Mouse (Mus musculus): ENCODE measurements at regions not wholly inside any gene's neighbourhood (a gene's known extent, or its start where the extent isn't known, plus 50 kb on each side); places are given as distances from the start of the nearest gene placed in this dataset.
A peak's percentile ranks its signal among the peaks of the same experiment; 100 is the strongest.

DNA sequence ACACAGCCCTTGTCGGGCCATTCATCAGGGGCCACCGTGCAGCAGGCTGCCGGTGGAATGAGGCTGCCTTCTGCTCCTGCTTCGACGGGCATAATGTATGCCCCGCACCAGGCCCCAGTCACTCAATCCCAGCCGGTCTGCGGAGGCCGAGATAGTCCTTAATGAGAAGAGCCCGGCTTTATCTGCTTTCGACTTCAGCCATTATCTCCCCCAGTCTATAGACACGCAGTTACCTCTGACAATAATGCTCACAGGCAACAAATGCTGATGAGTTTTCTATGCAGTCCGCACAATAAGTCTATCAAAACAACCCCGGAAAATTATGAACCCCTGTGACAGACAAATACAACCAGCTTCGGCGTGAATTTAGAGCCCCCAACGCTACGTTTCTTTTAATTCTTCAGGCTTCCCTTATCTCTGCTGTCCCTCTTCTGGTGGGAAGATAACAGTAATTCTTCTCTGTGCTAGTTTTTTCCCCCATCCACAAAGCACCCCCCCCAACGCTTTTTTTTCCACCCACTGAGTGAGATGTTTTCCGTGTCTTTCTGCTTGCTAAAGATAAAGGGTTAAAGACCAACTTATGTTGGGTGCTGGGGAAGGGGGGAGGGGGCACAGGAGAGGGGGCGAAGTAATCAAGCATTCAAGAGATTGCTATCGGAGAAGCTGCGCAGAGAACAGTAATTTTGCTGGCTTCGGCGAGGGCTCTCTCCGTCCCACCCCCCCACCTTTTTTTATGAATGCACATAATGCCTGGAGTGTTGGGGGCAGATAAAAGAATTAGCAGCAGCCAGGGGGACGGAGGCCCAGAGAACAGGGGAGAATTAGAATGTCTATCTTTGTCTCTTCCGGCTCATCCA lies 117.8 kb downstream of the Mrm1 start:
- DNase-seq (ENCODE audit: low spot score): no peak

GRCm38 (mm10) chr11:84697521-84697920 lies 121.8 kb downstream of the Mrm1 start:
- DNase-seq (ENCODE audit: low spot score): no peak

DNA sequence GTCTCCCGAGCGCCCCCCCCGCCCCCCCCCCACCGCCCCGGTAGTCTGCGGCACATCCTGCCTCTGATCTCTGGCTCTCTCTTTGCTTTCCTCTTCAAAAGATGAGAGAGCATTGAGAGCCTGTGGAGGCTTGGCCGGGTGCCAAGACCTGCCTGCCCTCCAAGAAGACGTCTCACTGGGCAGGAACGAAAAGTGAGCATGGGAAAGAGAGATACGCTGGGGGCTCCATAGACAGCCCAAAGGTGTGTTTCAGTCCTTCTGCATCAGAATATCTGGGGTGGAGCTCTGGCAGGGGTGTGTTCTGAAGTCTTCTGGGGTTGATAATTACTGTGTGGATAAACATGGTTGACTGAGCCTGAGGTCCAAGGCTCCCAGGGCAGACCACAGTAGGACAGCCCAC lies 126.7 kb downstream of the Mrm1 start:
- DNase-seq (ENCODE audit: low spot score): no peak

- no peak for DNase-seq (ENCODE audit: low spot score)
These were observed 127.7 kb downstream of the Mrm1 start for GRCm38 (mm10) chr11:84691410-84692148.

DNA sequence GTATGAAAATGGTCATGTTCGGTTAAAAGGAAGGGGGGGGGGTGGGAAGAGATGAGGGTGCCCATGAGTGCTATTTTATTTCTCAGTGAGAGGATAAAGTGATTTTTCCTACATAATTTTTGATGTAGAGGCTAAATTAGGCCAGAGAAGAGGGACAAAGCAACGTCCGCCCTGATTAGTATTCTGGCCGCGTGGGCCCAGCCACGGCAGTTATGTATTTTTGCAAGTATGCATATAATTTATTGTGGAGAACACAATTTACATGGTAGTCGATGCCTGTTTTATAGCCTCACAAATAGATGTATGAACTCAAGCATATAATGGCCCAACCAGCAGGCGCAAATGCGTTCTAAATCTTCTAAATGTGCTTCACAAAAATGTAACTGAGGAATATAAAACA lies 132.8 kb downstream of the Mrm1 start:
- DNase-seq (ENCODE audit: low spot score): no peak

DNA sequence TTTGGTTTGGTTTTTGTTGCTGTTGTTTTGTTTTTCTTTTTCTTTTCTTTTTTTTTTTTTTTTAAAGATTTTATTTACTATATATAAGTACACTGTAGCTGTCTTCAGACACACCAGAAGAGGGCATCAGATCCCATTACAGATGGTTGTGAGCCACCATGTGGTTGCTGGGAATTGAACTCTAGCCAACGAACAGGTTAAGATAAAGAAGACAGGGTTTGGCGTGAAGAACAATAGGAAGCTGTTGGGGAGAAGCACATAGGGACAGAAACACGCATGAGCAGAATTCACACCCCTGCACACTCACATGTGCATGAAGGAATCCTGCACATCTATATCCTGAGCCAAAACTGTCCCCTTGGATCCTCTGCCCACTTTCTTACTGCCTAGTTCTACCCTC lies 135.0 kb downstream of the Mrm1 start:
- no peak for DNase-seq (ENCODE audit: low spot score)

DNA sequence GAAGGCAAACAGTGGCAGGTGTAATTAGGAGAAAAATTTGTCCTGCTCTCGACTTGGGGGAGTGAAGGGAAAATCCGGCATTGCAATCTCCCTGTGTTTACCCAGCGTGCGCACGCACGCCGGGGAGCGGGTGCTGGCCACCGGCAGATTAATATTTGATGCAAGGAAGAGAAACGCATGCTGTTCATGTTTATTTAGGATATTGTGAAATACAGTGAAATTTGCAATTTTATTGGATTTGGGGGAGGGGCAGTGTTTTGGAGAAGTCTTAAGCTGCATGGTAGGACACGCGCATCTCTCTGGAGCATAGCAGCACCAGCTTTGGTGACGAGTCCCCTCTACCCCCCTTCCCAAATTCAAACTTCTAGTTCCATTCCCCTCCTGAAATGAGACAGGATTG lies 136.4 kb downstream of the Mrm1 start:
- no peak for DNase-seq (ENCODE audit: low spot score)

DNA sequence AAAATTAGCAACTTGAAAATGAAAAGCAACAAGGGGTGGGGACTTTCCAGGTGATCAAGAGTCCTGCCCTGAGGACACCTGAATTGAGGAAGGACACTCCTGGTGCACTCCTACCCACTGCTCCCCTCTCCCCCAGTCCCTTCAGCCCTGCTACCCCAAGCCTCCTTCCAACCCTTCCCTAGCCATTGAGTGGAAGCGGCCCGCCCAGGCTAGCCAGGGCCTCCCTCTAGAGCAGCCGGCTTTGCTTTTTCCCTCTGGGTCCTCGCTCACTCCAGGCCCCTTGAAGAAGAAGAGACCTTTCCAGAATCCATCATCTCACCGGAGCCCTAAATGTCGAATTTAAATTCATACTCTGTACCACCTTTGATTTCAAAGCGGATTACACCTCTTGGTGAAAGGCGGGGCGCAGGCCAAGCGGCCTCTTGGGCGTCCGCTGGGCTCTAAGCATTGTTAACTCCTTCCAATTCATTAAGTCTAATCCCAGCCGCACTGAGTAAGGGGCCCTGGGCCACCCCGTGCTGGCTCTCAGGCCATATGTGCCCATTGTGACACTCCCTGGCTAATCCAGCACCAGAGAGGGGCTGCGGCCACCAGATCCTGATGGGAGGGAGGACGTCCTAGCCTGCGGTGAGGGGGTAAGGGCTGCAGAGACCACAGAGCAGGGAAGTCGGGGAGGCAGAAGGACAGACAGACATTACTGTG lies 142.8 kb downstream of the Mrm1 start:
- DNase-seq (ENCODE audit: low spot score): no peak

GRCm38 (mm10) chr11:84672841-84673473 lies 146.4 kb downstream of the Mrm1 start:
- no peak for DNase-seq (ENCODE audit: low spot score)

GRCm38 (mm10) chr11:84671585-84671984 lies 146.2 kb upstream of the Lhx1 start:
- no peak for DNase-seq (ENCODE audit: low spot score)

GRCm38 (mm10) chr11:84667711-84668110 lies 142.4 kb upstream of the Lhx1 start:
- no peak for DNase-seq (ENCODE audit: low spot score)

DNA sequence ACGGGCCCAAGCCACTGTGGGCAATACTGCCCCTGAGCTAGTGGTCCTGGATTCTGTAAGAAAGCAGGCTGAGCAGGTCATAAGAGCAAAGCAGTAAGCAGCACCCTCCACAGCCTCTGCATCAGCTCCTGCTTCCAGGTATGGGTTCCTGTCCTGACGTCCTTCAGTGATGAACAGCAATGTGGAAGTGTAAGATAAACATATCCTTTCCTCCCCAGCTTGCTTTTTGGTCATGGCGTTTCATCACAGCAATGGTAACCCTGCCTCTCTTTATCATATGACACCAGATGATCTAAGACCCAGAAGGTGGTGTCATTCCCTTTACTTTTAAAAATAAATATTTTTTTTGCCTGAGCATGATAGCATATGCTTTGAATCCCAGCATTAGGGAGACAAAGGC lies 138.9 kb upstream of the Lhx1 start:
- DNase-seq (ENCODE audit: low spot score): no peak

DNA sequence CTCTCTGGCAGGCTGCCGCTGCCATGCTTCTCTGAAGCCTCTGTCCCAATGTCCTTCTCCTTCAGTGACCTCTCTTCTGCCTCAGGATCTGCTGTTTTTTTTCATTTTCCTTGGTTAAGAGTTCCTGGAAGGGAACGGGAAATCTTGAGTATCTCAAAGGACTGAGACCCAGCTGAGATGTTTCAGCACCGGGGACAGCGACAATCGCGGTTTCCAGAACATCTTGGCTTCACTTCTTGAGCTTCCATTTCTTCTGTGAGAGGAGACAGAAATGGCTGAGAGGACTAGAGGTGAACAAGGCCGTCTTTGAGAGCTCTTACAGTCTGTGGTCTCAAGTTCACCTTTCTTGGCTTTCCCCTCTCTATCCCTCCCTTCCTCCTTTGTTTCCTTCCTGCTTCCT lies 136.6 kb upstream of the Lhx1 start:
- DNase-seq (ENCODE audit: low spot score): peak; percentile 51

- no peak for DNase-seq (ENCODE audit: low spot score)
These were observed 135.5 kb upstream of the Lhx1 start for GRCm38 (mm10) chr11:84660877-84661276.

DNA sequence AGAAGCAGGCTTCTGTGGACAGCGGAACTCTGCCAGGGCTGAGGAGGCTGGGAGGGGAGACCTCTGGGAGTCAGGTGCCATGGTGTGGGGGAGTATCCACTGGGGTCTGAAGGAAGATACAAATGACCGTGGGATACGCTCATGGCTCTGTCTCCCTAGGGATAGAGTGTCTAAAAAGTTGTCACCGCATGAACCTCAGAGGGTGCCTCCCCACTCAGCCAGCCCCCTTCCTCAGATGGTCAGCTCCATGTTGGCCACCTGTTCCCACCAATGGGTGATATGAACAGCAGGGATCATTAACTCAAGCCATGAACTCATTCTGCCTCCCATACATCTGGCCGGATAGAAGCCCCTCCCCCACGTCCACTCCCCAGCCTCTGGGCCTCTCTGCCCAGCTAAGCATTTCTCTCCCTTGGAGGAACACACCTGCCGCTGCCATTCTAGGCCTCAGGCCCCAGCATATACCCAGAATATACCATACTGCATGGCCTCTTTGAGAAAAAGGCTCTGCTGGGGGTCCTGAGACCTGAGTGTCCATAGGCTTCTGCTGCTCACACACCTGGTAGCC lies 134.1 kb upstream of the Lhx1 start:
- no peak for DNase-seq (ENCODE audit: low spot score)

GRCm38 (mm10) chr11:84653481-84653880 lies 128.1 kb upstream of the Lhx1 start:
- no peak for DNase-seq (ENCODE audit: low spot score)

- DNase-seq (ENCODE audit: low spot score): no peak
These were observed 123.6 kb upstream of the Lhx1 start for GRCm38 (mm10) chr11:84648899-84649298.

DNA sequence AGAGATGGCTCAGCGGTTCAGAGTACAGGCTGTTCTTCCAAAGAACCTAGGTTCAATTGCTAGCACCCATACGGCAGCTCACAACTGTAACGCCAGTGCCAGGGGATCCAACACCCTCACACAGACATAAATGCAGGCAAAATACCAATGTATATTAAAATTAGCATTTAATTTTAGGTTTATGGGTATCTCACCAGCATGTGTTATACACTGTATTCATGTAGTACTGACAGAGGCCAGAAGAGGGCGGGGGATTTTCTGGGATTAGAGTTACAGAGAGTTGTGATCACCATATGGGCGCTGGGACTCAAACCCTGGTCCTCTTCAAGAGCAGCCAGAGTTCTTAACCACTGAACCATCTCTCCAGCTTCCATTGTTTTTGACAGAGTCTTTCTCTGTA lies 121.8 kb upstream of the Lhx1 start:
- no peak for DNase-seq (ENCODE audit: low spot score)

DNA sequence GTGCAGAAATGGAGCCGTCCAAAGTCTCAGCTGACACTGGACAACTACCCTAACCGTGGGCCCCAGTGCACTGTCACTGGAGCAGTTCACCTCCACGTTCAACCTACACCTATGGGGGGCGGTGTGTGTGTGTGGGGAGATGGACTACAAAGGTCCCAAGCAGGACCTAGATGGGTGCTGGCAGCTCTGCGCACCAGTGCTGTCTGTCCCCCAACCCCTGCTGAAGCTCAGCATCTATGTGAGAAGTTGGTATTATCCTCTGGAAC lies 117.7 kb upstream of the Lhx1 start:
- DNase-seq (ENCODE audit: low spot score): no peak

DNA sequence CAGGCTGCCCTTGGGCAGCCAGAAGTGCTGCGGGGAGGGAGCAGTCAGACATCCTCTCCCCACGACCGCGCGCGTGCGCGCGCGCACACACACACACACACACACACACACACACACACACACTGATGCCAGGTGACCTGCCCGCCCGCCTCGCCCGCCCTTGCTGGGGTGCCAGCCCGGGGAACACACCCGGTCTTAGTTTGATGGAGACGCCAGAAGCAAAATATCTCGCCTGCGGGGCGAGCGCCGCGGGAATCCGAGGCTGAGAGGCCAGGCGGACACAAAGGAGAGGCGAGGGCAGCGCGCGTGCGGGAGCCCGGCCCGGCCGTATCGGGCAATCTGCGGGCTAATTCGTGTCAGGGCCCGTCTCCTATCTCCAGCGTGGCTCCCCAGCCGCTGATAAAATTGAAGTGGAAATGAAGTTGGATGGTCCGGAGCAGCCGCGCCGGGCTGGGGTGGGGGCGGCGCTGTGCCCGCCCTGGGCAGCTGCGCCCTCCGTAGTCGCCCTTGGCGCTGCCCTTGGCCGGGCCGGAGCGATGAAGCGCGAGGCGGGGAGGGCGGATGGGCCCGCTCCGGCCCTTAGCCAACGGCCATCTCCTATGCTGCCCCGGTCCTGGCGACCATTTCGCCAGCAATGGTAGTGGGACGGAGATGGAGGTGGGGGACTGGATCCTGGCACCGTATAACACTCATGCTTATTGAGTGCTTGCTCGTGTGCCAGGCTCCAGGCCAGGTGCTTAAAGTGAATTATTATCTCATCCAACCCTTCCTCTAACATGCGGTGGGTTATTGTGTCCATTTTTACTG lies 117.2 kb upstream of the Lhx1 start:
- no peak for DNase-seq (ENCODE audit: low spot score)

- DNase-seq (ENCODE audit: low spot score): no peak
These were observed 116.3 kb upstream of the Lhx1 start for GRCm38 (mm10) chr11:84641601-84642000.

DNA sequence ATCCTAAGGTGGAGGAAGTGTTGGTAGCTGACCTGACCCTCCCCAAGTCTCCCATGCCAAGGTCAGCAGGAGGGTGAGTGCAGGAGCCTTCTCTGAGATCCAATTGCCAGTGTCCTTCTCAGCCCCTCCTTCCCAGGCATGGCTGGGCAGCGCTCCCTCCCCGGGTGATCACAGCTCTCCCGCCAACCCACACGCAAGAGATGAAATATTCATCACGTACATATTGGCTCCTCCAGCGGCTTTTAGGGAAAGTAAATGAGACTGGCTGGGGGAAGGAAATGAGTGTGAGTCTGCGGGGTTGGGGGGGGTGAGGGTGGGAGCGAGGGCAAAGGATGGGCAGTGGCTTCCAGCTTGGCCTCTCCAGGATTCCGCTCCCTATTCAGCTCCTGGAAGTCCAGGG lies 113.0 kb upstream of the Lhx1 start:
- DNase-seq (ENCODE audit: low spot score): no peak
